Mouse (Mus musculus) urinary bladder, postnatal 36 days (tissue): Measurements from ENCODE around the gene Serpina5.
"Not testable (repeated sequence)": the region's sequence is repeated elsewhere in the genome, so short reads cannot be mapped to it uniquely, and the experiment has no call there.

ENCODE experiments used
- DNase-seq, 2 experiments: peaks; one replicate each; pipeline ENCODE4 v3.0.0; 2022; ENCODE audit warnings: low spot score in 2 of 2, mixed read lengths in 1 of 2

Serpina5 gene

GRCm38 (mm10) chr12:104100768-104101167 is at the start of gene Serpina5:
TSS of gene Serpina5 (plus strand) at chr12:104101113.
- no peak for DNase-seq

- DNase-seq, result no peak
Observed at GRCm38 (mm10) chr12:104053995-104054394, 46.9 kb upstream of the Serpina5 start.

GRCm38 (mm10) chr12:104055755-104056154 is 45.2 kb upstream of the Serpina5 start:
- DNase-seq, result no peak

DNA sequence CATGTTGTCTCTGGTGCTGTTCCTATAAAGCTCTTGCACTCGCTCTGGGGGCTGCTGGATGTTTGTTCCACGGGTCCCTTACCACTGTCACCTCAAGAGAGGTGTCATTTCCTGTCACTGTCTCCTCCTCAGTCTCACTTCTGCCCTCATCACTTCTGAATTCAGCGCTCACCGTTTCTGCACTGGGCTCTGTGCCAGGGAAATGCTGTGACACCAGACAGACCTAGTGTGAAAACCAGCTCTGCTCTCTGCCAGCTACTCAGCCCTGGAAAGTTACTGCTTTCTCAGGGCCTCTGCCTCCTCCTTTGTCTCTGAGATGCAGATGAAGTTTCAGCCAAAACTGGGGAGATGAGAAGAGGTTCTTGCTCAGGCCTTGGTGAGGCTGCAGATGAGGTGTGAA is 43.9 kb upstream of the Serpina5 start:
- no peak for DNase-seq

DNA sequence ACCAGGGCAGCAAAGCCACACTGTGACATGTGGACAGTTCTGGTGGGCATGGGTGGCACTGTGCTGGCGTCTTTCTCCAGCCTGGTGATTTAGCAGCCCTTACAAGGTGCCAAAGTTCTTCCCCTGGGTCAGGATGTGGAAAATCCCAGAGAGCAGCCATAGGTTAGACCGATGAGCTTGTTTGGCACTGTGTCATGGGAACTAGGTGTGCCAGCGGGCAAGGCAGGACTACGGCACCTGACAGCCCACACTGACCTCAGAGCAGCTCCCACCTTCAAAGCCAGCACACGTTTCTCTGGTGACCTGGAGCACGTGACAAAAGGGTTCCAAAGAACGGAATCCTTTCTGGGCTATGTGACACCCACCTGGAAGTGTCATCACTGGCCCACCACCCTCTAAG is 43.4 kb upstream of the Serpina5 start:
- no peak for DNase-seq

- no peak for DNase-seq
Observed at GRCm38 (mm10) chr12:104060126-104060525, 40.8 kb upstream of the Serpina5 start.

DNA sequence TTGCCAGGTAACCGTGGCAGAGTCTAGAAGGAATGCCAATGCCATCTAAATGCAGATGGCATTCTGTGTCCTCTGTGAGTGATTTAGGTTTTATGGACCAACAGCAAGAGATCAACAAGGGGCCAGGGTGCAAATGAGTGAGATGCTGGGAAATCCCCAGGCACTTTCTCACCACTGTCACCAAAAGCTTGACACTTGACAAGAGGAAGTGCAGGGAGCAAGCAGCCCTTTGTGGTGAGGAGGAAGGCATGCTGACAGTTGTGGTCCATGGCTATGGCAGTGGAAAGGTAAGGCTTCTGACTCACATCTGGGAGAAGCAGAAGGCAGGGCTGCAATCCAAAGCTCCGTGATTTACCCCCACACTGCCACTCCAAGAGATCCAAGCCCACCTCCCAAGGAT is 39.1 kb upstream of the Serpina5 start:
- no peak for DNase-seq

DNA sequence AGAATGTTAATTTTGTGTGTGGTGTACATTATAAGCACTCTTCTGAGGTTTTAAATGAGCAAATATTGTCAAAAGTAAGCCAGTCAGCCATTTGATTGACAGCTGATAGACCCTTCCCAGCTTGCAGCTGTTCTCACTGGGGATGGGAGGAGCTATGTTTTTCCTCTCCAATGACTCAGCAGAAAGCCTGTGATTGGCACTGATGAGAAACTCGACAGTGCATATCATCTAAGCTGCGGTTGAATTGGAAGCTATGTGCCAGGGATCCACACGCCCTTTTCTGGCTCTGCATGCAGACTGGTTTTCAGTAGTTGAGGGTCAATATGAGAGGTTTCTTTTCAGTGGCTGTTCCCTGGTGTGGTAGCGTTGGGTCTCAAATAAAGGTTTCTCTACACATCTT is 36.4 kb upstream of the Serpina5 start:
- DNase-seq, result no peak

DNA sequence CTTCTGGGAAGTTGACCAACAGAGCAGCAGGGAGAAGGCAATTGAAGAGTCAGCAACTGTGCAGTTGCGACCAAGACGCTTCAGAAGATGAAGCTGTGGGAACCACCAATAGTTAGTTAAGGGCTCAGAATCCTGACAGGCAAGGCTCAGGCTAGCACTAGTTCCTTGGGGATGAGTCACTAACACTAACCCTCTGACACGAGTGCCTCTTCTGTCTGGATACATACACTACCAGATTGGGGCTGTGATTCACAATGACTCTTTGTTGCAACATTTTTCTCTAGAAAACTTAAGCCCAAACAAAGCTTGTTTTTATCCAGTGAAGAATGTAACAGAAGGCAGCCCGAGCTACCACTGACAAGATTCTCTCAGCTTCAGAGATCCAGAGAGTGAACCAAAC is 35.9 kb upstream of the Serpina5 start:
- DNase-seq, result no peak

DNA sequence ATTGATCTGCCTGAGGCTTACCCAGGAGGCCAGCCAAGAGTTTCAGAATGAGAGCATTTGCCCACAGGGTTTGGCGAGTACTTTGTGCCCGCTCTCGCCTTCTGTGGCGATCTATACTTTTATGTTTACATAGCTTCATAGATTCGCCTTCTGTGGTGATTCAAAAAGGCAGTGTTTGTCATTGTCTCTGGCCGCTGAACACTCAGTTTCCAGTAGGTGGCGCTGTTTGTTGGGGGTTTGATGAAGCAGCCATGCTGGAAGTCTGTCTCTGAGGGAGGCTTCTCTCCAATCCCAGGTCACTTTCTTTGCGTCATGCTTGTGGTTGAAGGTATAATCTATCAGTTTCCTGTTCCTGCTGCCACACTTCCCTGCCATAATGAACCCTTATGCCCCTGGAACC is 34.7 kb upstream of the Serpina5 start:
- peak; percentile 58 to 70 for DNase-seq

- peak in 1 of 2 experiments; percentile 47 for DNase-seq
Observed at GRCm38 (mm10) chr12:104067549-104067948, 33.4 kb upstream of the Serpina5 start.

DNA sequence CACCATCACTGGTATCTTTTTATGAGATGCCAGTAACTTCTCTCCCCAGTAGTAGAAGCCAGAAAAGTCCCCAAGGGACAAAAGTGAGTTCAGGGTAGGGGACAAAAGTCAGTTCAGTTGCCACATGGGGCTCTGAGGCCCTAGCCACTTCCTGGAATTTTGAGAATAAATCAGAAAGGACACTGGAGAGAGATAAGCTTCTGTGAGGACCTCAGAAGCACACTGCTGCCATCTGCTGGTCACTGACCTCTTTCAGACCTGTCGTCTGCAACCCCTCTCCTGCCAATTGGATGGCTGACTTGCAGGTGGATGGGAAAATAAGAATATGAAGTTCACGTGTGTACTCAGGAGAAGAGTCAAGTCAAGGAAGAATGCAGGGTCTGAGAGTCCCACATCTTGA is 31.3 kb upstream of the Serpina5 start:
- DNase-seq, result peak; percentile 61 to 70

DNA sequence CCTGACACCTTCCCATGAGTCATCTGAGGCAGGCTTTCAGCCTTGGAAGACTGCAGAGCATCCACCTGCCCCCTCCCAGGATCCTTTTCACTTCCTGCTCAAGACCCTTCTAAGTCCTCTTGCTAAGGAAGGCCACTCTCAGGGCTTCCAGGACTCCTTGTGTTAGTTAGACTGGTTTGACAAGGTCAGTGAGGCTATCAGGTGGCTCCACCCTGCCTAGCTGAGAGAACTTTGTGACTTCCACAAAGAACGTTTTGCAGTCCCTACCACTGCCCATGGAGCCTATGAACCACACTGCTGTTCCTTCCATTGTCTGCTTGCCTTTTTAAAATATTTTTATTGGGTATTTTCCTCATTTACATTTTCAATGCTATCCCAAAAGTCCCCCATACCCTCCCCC is 29.2 kb upstream of the Serpina5 start:
- DNase-seq, result no peak

DNA sequence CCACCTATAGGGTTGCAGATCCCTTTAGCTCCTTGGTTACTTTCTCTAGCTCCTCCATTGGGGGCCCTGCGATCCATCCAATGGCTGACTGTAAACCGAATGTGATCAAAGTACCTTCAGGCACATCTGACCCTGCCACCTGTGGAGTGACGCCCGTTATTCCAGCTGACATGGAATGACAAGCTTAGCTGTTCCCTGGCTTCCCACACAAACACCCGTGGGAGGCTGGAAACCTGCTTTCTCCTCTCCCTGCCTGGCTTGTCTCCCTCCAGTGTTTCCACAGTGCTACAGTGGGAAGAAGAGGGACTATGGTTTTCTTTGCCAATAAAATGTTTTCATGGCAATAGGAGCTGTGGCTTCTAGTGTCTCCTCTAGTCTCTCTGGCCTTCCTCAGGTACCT is 28.6 kb upstream of the Serpina5 start:
- DNase-seq, result no peak

DNA sequence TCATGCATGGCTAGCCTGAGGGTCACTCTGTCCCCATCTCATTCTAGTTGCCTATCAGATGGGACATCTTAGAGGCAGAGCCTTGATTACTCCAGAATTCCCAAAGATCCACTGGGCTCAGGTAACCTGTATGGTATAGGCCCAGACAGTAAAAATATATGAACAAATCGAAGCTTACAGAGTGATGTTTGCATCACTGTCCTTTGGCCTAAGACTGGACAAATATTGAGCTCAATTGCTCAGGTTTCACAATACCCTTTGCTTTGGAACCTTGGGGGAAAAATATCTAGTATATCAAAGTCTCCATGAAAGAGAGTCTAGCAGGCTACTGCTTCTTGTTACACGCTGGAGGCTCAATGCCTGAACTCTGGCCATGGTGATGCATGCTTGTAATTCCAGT is 10.8 kb upstream of the Serpina5 start:
- DNase-seq, result no peak

GRCm38 (mm10) chr12:104091303-104091702 is 9.6 kb upstream of the Serpina5 start:
- no peak for DNase-seq

GRCm38 (mm10) chr12:104105847-104106246 is 4.9 kb downstream of the Serpina5 start:
- no peak for DNase-seq

- DNase-seq, result no peak
Observed at GRCm38 (mm10) chr12:104106919-104107318, 6.0 kb downstream of the Serpina5 start.

- no peak for DNase-seq
Observed at GRCm38 (mm10) chr12:104108507-104108906, 7.6 kb downstream of the Serpina5 start.

DNA sequence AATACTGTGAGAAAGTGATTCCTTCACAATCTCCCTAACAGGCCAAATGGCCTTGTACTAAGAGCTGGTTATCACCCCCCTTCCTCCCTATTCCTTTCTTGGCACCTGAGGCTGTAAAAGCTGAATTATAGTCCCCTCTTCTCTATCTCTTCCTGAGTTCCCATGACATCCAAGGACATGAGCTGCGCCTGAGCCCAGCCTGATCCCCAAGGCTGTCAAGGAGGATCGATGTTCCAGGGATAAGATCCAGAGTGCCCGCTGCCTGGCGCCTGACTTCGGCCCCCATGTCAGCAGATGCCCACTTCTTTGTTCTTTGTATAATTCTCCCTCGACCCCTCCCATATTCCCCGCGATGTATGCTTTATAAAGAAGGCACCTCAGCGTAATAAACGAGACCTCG is 11.4 kb downstream of the Serpina5 start, which contains the start of gene Serpina3a:
Gene Serpina3a (plus strand): TSS at position 392 of the 400 bp plus-strand sequence.
- not testable (repeated sequence) for DNase-seq

GRCm38 (mm10) chr12:104114921-104115579 is 14.1 kb downstream of the Serpina5 start:
- no peak for DNase-seq

DNA sequence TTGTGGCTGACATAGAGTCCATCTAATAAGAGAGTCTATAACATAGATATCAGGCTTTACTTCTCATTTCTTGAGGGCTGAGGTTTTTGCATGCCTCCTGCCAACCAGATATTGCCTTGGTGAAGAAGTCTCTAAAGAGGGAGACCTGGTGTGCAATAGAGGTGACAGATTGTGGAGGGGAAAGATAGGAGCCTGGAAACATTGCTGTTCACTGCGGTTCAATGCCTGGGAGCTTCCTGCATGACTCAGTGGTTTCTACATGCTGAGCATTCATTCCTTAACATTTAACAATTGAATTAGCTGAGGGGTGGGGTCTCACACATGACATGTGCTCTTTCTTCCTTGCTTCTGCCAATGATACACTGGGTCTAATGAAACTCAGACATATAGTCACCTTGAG is 22.2 kb downstream of the Serpina5 start:
- DNase-seq, result no peak

GRCm38 (mm10) chr12:104123996-104124395 is 23.1 kb downstream of the Serpina5 start:
- peak in 1 of 2 experiments; percentile 8 for DNase-seq

GRCm38 (mm10) chr12:104125021-104125560 is 24.2 kb downstream of the Serpina5 start:
- DNase-seq, result no peak
